Comparison of ENCODE assay signal across 14 mouse cellular contexts in genomic region chr17:83902091-83902490, GRCm38 (mm10). TPM values are rescaled to one million over a fixed set of nuclear protein-coding genes. Genes with fewer than 3 reads are reported as not detected.
A peak's percentile ranks its signal among the peaks of the same experiment; 100 is the strongest.
DNase-seq lines count a peak whose midpoint lies in the region; ATAC-seq and TF ChIP-seq lines count a peak whose summit lies in the region.
"Had no signal": no experiment of that assay in that cellular context is flagged by ENCODE, and none has a peak within 500 bp of the region (broad histone marks: within the 10 kb centered on the region; RNA-seq: fewer than 3 reads in every experiment).

No protein-coding gene starts in this region.

- no peaks in the 10 kb centered on the region for H3K4me1 ChIP-seq in lung, postnatal 0 days (ENCODE audit: insufficient read depth, low read depth, low read length)
- peaks cover 7% of the 10 kb centered on the region; the same call in 1 of the 2 replicates for H3K4me1 ChIP-seq in stomach, postnatal 0 days (replicated peaks; ENCODE audit: control insufficient read depth, insufficient read depth)
- H3K4me1 ChIP-seq in liver, postnatal 0 days (ENCODE audit: insufficient read depth) = peaks cover 8% of the 10 kb centered on the region; the same call in 1 of the 2 replicates
- H3K4me1 ChIP-seq: forebrain, embryonic 15.5 days had no signal

- no peak overlapping the region for H3K9ac ChIP-seq in lung, postnatal 0 days (replicated peaks; ENCODE audit: low read depth)
- no peak overlapping the region for H3K9ac ChIP-seq in stomach, postnatal 0 days (ENCODE audit: low read length)
- no peak overlapping the region for H3K9ac ChIP-seq in liver, postnatal 0 days (replicated peaks)
- H3K9ac ChIP-seq: forebrain, embryonic 15.5 days; hindbrain, embryonic 14.5 days; liver, embryonic 13.5 days had no signal

- H3K36me3 ChIP-seq in lung, postnatal 0 days (ENCODE audit: insufficient read depth, low read length) = no peaks in the 10 kb centered on the region
- no peaks in the 10 kb centered on the region for H3K36me3 ChIP-seq in stomach, postnatal 0 days (ENCODE audit: control insufficient read depth, insufficient read depth, low read length)
- no peaks in the 10 kb centered on the region for H3K36me3 ChIP-seq in liver, postnatal 0 days (replicated peaks; ENCODE audit: insufficient read depth, low read length)
- H3K36me3 ChIP-seq: forebrain, embryonic 15.5 days; liver, embryonic 13.5 days had no signal

- no peak overlapping the region for H3K4me3 ChIP-seq in lung, postnatal 0 days (ENCODE audit: low read depth, low read length)
- no peak overlapping the region for H3K4me3 ChIP-seq in stomach, postnatal 0 days (ENCODE audit: low read depth, low read length)
- H3K4me3 ChIP-seq in liver, postnatal 0 days (ENCODE audit: low read depth, low read length) = no peak overlapping the region
- H3K4me3 ChIP-seq: forebrain, embryonic 15.5 days; liver, embryonic 13.5 days had no signal

- H3K27me3 ChIP-seq in lung, postnatal 0 days (replicated peaks; ENCODE audit: insufficient read depth, low read length) = no peaks in the 10 kb centered on the region
- no peaks in the 10 kb centered on the region for H3K27me3 ChIP-seq in stomach, postnatal 0 days (ENCODE audit: control insufficient read depth, insufficient read depth, low read length)
- no peaks in the 10 kb centered on the region for H3K27me3 ChIP-seq in liver, postnatal 0 days (ENCODE audit: insufficient read depth, low read length)
- H3K27me3 ChIP-seq: forebrain, embryonic 15.5 days had no signal

- ATAC-seq in lung, postnatal 0 days = no peak
- no peak; the same call in 1 of the 2 replicates for ATAC-seq in stomach, postnatal 0 days (ENCODE audit: low FRiP score, low TSS enrichment)
- no peak for ATAC-seq in liver, postnatal 0 days
- ATAC-seq: forebrain, embryonic 15.5 days had no signal

- no peaks in the 10 kb centered on the region for H3K9me3 ChIP-seq in lung, postnatal 0 days (ENCODE audit: low read length)
- H3K9me3 ChIP-seq in stomach, postnatal 0 days (ENCODE audit: control insufficient read depth, low read length) = no peaks in the 10 kb centered on the region
- no peaks in the 10 kb centered on the region for H3K9me3 ChIP-seq in liver, postnatal 0 days (ENCODE audit: low read length)
- H3K9me3 ChIP-seq: forebrain, embryonic 15.5 days; liver, embryonic 13.5 days had no signal

- no peak for TF ChIP-seq CTCF in lung, postnatal 0 days (IDR thresholded peaks at IDR 0.05)
- TF ChIP-seq CTCF in stomach, postnatal 0 days (IDR thresholded peaks at IDR 0.05; ENCODE audit: low read depth) = no peak
- TF ChIP-seq CTCF in liver, postnatal 0 days (IDR thresholded peaks at IDR 0.05; ENCODE audit: low read depth) = no peak

- TF ChIP-seq EP300 in lung, postnatal 0 days (IDR thresholded peaks at IDR 0.05) = no peak
- no peak for TF ChIP-seq EP300 in stomach, postnatal 0 days (optimal IDR thresholded peaks at IDR 0.05)
- no peak for TF ChIP-seq EP300 in liver, postnatal 0 days (IDR thresholded peaks at IDR 0.05; ENCODE audit: low read depth)

- DNase-seq in adrenal gland, postnatal 14 days = peak; percentile 73
- DNase-seq in adrenal gland, postnatal 4 days (ENCODE audit: low spot score in 2 of 2) = no peak
- peak; percentile 42 for DNase-seq in lung, postnatal 25 days (ENCODE audit: low spot score)
- DNase-seq in lung, postnatal 0 days (ENCODE audit: low spot score) = no peak
- peak; percentile 81 for DNase-seq in fat pad, adult 2 months (ENCODE audit: extremely low read depth, low read depth, low spot score)
- DNase-seq in stomach, postnatal 0 days (ENCODE audit: low spot score) = no peak
- DNase-seq in gastrocnemius, postnatal 14 days = no peak
- no peak for DNase-seq in liver, postnatal 0 days
- DNase-seq: cerebellum, postnatal 25 days; kidney, postnatal 14 days; layer of hippocampus, postnatal 36 days; liver, embryonic 13.5 days had no signal

- intact Hi-C loops in gastrocnemius, postnatal 14 days (cut with DNase I; ENCODE audit: low total_unique reads) = loop anchor here (5.0 to 10.0 kb wide), 5 partner anchors 63 to 483 kb away; no protein-coding TSS in a partner anchor

- no peak overlapping the region for H3K27ac ChIP-seq in lung, postnatal 0 days (ENCODE audit: low read length)
- peak overlapping the region; percentile 61 for H3K27ac ChIP-seq in stomach, postnatal 0 days (replicated peaks)
- no peak overlapping the region for H3K27ac ChIP-seq in liver, postnatal 0 days (ENCODE audit: low read depth)
- H3K27ac ChIP-seq: forebrain, embryonic 15.5 days; hindbrain, embryonic 14.5 days; liver, embryonic 13.5 days had no signal

- no peak overlapping the region for H3K4me2 ChIP-seq in lung, postnatal 0 days (replicated peaks; ENCODE audit: low read depth, low read length)
- no peak overlapping the region for H3K4me2 ChIP-seq in stomach, postnatal 0 days (replicated peaks; ENCODE audit: low read depth)
- H3K4me2 ChIP-seq in liver, postnatal 0 days (ENCODE audit: low read depth, low read length) = no peak overlapping the region
- H3K4me2 ChIP-seq: forebrain, embryonic 15.5 days; hindbrain, embryonic 14.5 days; liver, embryonic 13.5 days had no signal

- 65% methylated on average over 6 of the region's 6 CpGs for WGBS in lung, postnatal 0 days
- WGBS in stomach, postnatal 0 days = 42% methylated on average over 6 of the region's 6 CpGs
- 49% methylated on average over 6 of the region's 6 CpGs for WGBS in liver, postnatal 0 days (ENCODE audit: insufficient replicate concordance)

RNA-seq across cellular contexts. Expression of gene Haao, which starts 54.3 kb away (rescaled TPM):
- 6.8 and 27.0 TPM in 2 replicates for total RNA-seq in adrenal gland, postnatal 14 days (2021)
- total RNA-seq in adrenal gland, postnatal 4 days (2021) = 10 to 100 TPM in 1 of 2 experiments, 1 to 10 TPM in 1; 1.3 to 12.9 TPM
- polyA plus RNA-seq in lung, postnatal 0 days (2015; fragmentation: Nextera tagmentation; extraction: Ambion mirVana) = 1.1 and 1.6 TPM in 2 replicates
- polyA plus RNA-seq in stomach, postnatal 0 days (2015; fragmentation: Nextera tagmentation; extraction: Ambion mirVana) = 0.13 and 0.36 TPM in 2 replicates
- total RNA-seq in gastrocnemius, postnatal 14 days (2021) = not detected
- polyA plus RNA-seq in liver, postnatal 0 days (2015; fragmentation: Nextera tagmentation; extraction: Ambion mirVana) = 93.3 and 104 TPM in 2 replicates
- total RNA-seq: layer of hippocampus, postnatal 36 days had no signal
- polyA plus RNA-seq: forebrain, embryonic 15.5 days; hindbrain, embryonic 14.5 days had no signal

Comparison
In these comparisons a context has a peak if more than half of its experiments do, and no peak if none do; other contexts are left out.
1. DNase-seq: peak in adrenal gland, postnatal 14 days (single experiment), lung, postnatal 25 days (single experiment) and fat pad, adult 2 months (single experiment); none in adrenal gland, postnatal 4 days (0 of 2), lung, postnatal 0 days (single experiment), stomach, postnatal 0 days (single experiment), gastrocnemius, postnatal 14 days (single experiment) and liver, postnatal 0 days (single experiment).